In genomic region chr8:70570990-70571389, GRCm38 (mm10) we compare ENCODE assay signal across 11 mouse cellular contexts. TPM values are rescaled to one million over a fixed set of nuclear protein-coding genes. Genes with fewer than 3 reads are reported as not detected.
A peak's percentile ranks its signal among the peaks of the same experiment; 100 is the strongest.
DNase-seq lines count a peak whose midpoint lies in the region; ATAC-seq lines count a peak whose summit lies in the region.
"Had no signal": no experiment of that assay in that cellular context is flagged by ENCODE, and none has a peak within 500 bp of the region (broad histone marks: within the 10 kb centered on the region; RNA-seq: fewer than 3 reads in every experiment).

No protein-coding gene starts in this region.

- no peak overlapping the region for H3K9ac ChIP-seq in hindbrain, embryonic 16.5 days (ENCODE audit: low read depth, low read length)
- H3K9ac ChIP-seq in hindbrain, embryonic 14.5 days, result no peak overlapping the region
- no peak overlapping the region for H3K9ac ChIP-seq in heart, embryonic 15.5 days
- H3K9ac ChIP-seq: liver, embryonic 14.5 days; stomach, embryonic 15.5 days had no signal

- no peak overlapping the region for H3K4me2 ChIP-seq in hindbrain, embryonic 16.5 days (ENCODE audit: low read length)
- H3K4me2 ChIP-seq in hindbrain, embryonic 14.5 days (replicated peaks), result no peak overlapping the region
- no peak overlapping the region for H3K4me2 ChIP-seq in heart, embryonic 15.5 days
- H3K4me2 ChIP-seq: stomach, embryonic 15.5 days had no signal

- H3K36me3 ChIP-seq in hindbrain, embryonic 16.5 days (ENCODE audit: control insufficient read depth, insufficient read depth, low read length), result peaks cover 7% of the 10 kb centered on the region; the same call in 1 of the 2 replicates
- H3K36me3 ChIP-seq in hindbrain, embryonic 14.5 days (replicated peaks; ENCODE audit: control insufficient read depth, insufficient read depth), result no peaks in the 10 kb centered on the region; the same call in 1 of the 2 replicates
- H3K36me3 ChIP-seq in heart, embryonic 15.5 days, result no peaks in the 10 kb centered on the region
- H3K36me3 ChIP-seq: stomach, embryonic 15.5 days had no signal

- 82% methylated on average over 6 of the region's 6 CpGs for WGBS in hindbrain, embryonic 16.5 days
- WGBS in hindbrain, embryonic 14.5 days, result 74% methylated on average over 6 of the region's 6 CpGs
- 46% methylated on average over 6 of the region's 6 CpGs for WGBS in heart, embryonic 15.5 days

- peak overlapping the region; percentile 7; the same call in 1 of the 2 replicates for H3K27ac ChIP-seq in hindbrain, embryonic 16.5 days (ENCODE audit: low read depth, low read length)
- no peak overlapping the region for H3K27ac ChIP-seq in hindbrain, embryonic 14.5 days
- H3K27ac ChIP-seq in heart, embryonic 15.5 days, result peak overlapping the region; percentile 71
- H3K27ac ChIP-seq: liver, embryonic 14.5 days; stomach, embryonic 15.5 days had no signal

- H3K4me3 ChIP-seq in hindbrain, embryonic 16.5 days (ENCODE audit: low read length), result no peak overlapping the region
- H3K4me3 ChIP-seq in hindbrain, embryonic 14.5 days (replicated peaks; ENCODE audit: low read length), result no peak overlapping the region
- no peak overlapping the region for H3K4me3 ChIP-seq in heart, embryonic 15.5 days
- H3K4me3 ChIP-seq: stomach, embryonic 15.5 days had no signal

- DNase-seq in hindbrain, embryonic 14.5 days (ENCODE audit: low spot score), result no peak
- peak; percentile 78 for DNase-seq in brain, adult 2 months (ENCODE audit: low read depth, low spot score)
- DNase-seq in gastrocnemius, adult 8-10 months (ENCODE audit: low spot score in 2 of 2), result peak; percentile 82 to 89
- no peak for DNase-seq in adipocyte (ENCODE audit: low spot score)
- no peak for DNase-seq in embryo, embryonic 10.5 days (ENCODE audit: low spot score)
- DNase-seq in kidney, adult 8-10 months, result no peak

- no peaks in the 10 kb centered on the region for H3K27me3 ChIP-seq in hindbrain, embryonic 16.5 days (replicated peaks; ENCODE audit: control insufficient read depth, insufficient read depth, low read length)
- H3K27me3 ChIP-seq in hindbrain, embryonic 14.5 days (ENCODE audit: control insufficient read depth, insufficient read depth, low read length), result no peaks in the 10 kb centered on the region
- H3K27me3 ChIP-seq in heart, embryonic 15.5 days, result no peaks in the 10 kb centered on the region
- H3K27me3 ChIP-seq: stomach, embryonic 15.5 days had no signal

- H3K4me1 ChIP-seq in hindbrain, embryonic 16.5 days (ENCODE audit: control insufficient read depth, insufficient read depth, low read depth, low read length), result no peaks in the 10 kb centered on the region; the same call in 1 of the 2 replicates
- H3K4me1 ChIP-seq in hindbrain, embryonic 14.5 days (replicated peaks; ENCODE audit: control insufficient read depth, insufficient read depth, low read length), result peaks cover 5% of the 10 kb centered on the region; the same call in 1 of the 2 replicates
- peaks cover 44% of the 10 kb centered on the region for H3K4me1 ChIP-seq in heart, embryonic 15.5 days (replicated peaks)
- H3K4me1 ChIP-seq: stomach, embryonic 15.5 days had no signal

- H3K9me3 ChIP-seq in hindbrain, embryonic 16.5 days (ENCODE audit: control insufficient read depth, low read length), result no peaks in the 10 kb centered on the region
- no peaks in the 10 kb centered on the region for H3K9me3 ChIP-seq in hindbrain, embryonic 14.5 days (ENCODE audit: control insufficient read depth, low read length)
- no peaks in the 10 kb centered on the region for H3K9me3 ChIP-seq in heart, embryonic 15.5 days (replicated peaks)
- H3K9me3 ChIP-seq: stomach, embryonic 15.5 days had no signal

- no peak for ATAC-seq in hindbrain, embryonic 16.5 days
- no peak for ATAC-seq in hindbrain, embryonic 14.5 days (ENCODE audit: low FRiP score)
- peak; percentile 81 for ATAC-seq in heart, embryonic 15.5 days (replicated peaks; ENCODE audit: insufficient number of reproducible peaks, insufficient read depth, low FRiP score, low read depth)
- ATAC-seq: forebrain, embryonic 16.5 days had no signal

RNA-seq across cellular contexts. Expression of gene Isyna1, which starts 23.2 kb away (rescaled TPM):
- 150 and 164 TPM in 2 replicates for polyA plus RNA-seq in hindbrain, embryonic 16.5 days (2015; fragmentation: Nextera tagmentation; extraction: Ambion mirVana)
- 86.8 and 96.6 TPM in 2 replicates for polyA plus RNA-seq in hindbrain, embryonic 14.5 days (2014; fragmentation: Nextera tagmentation; extraction: Ambion mirVana)
- 1 to 10 TPM; 1.9 to 3.4 (median 2.4) TPM for total RNA-seq in gastrocnemius, adult 8-10 months (2022)
- polyA plus RNA-seq in heart, embryonic 15.5 days (2015; fragmentation: Nextera tagmentation; extraction: Ambion mirVana), result 92.9 and 121 TPM in 2 replicates

RNA-seq across cellular contexts. Expression of gene Ell, which starts 31.7 kb away (rescaled TPM):
- 14.9 and 19.2 TPM in 2 replicates for polyA plus RNA-seq in hindbrain, embryonic 16.5 days (2015; fragmentation: Nextera tagmentation; extraction: Ambion mirVana)
- 14.8 and 15.1 TPM in 2 replicates for polyA plus RNA-seq in hindbrain, embryonic 14.5 days (2014; fragmentation: Nextera tagmentation; extraction: Ambion mirVana)
- 10 to 100 TPM; 11.9 to 14.7 (median 12.3) TPM for total RNA-seq in gastrocnemius, adult 8-10 months (2022)
- 10.8 and 15.0 TPM in 2 replicates for polyA plus RNA-seq in heart, embryonic 15.5 days (2015; fragmentation: Nextera tagmentation; extraction: Ambion mirVana)

RNA-seq across cellular contexts. Expression of gene Ssbp4, which starts 37.7 kb away (rescaled TPM):
- polyA plus RNA-seq in hindbrain, embryonic 16.5 days (2015; fragmentation: Nextera tagmentation; extraction: Ambion mirVana), result 148 and 157 TPM in 2 replicates
- 165 and 173 TPM in 2 replicates for polyA plus RNA-seq in hindbrain, embryonic 14.5 days (2014; fragmentation: Nextera tagmentation; extraction: Ambion mirVana)
- 10 to 100 TPM in 3 of 4 experiments, 1 to 10 TPM in 1; 8.5 to 19.2 (median 10.4) TPM for total RNA-seq in gastrocnemius, adult 8-10 months (2022)
- polyA plus RNA-seq in heart, embryonic 15.5 days (2015; fragmentation: Nextera tagmentation; extraction: Ambion mirVana), result 62.1 and 82.6 TPM in 2 replicates

RNA-seq across cellular contexts. Expression of gene Kxd1, which starts 43.2 kb away (rescaled TPM):
- 45.2 and 45.4 TPM in 2 replicates for polyA plus RNA-seq in hindbrain, embryonic 16.5 days (2015; fragmentation: Nextera tagmentation; extraction: Ambion mirVana)
- 45.4 and 46.5 TPM in 2 replicates for polyA plus RNA-seq in hindbrain, embryonic 14.5 days (2014; fragmentation: Nextera tagmentation; extraction: Ambion mirVana)
- 10 to 100 TPM; 68.3 to 80.8 (median 76.7) TPM for total RNA-seq in gastrocnemius, adult 8-10 months (2022)
- polyA plus RNA-seq in heart, embryonic 15.5 days (2015; fragmentation: Nextera tagmentation; extraction: Ambion mirVana), result 64.5 and 68.8 TPM in 2 replicates

RNA-seq across cellular contexts. Expression of gene Fkbp8, which starts 43.5 kb away (rescaled TPM):
- polyA plus RNA-seq in hindbrain, embryonic 16.5 days (2015; fragmentation: Nextera tagmentation; extraction: Ambion mirVana), result 429 and 441 TPM in 2 replicates
- 328 and 332 TPM in 2 replicates for polyA plus RNA-seq in hindbrain, embryonic 14.5 days (2014; fragmentation: Nextera tagmentation; extraction: Ambion mirVana)
- total RNA-seq in gastrocnemius, adult 8-10 months (2022), result 100 to 1,000 TPM; 113 to 123 (median 120) TPM
- 203 and 274 TPM in 2 replicates for polyA plus RNA-seq in heart, embryonic 15.5 days (2015; fragmentation: Nextera tagmentation; extraction: Ambion mirVana)

Comparison
In these comparisons a context has a peak if more than half of its experiments do, and no peak if none do; other contexts are left out.
1. DNase-seq: peak in brain, adult 2 months (single experiment) and gastrocnemius, adult 8-10 months (2 of 2); none in hindbrain, embryonic 14.5 days (single experiment), adipocyte (single experiment), embryo, embryonic 10.5 days (single experiment) and kidney, adult 8-10 months (0 of 2).